Mouse (Mus musculus): ENCODE results near the gene Polrmt.

GRCm38 (mm10) chr10:79709307-79709706 is 37.1 kb downstream of the Polrmt start:
- TF ChIP-seq CTCF (conservative IDR thresholded peaks at IDR 0.05; ENCODE audit: low read length): no peak
- TF ChIP-seq NANOG (IDR thresholded peaks at IDR 0.05; ENCODE audit: borderline replicate concordance, low read length): no peak
- TF ChIP-seq POU5F1 (IDR thresholded peaks at IDR 0.05; ENCODE audit: borderline replicate concordance, low read length): no peak

Measured in E14TG2a.4 (cell line).